Mouse (Mus musculus): Measurements from ENCODE around the gene Ric3.
A peak's percentile ranks its signal among the peaks of the same experiment; 100 is the strongest.
"Not testable (repeated sequence)": the region's sequence is repeated elsewhere in the genome, so short reads cannot be mapped to it uniquely, and the experiment has no call there.

Ric3 gene

DNA sequence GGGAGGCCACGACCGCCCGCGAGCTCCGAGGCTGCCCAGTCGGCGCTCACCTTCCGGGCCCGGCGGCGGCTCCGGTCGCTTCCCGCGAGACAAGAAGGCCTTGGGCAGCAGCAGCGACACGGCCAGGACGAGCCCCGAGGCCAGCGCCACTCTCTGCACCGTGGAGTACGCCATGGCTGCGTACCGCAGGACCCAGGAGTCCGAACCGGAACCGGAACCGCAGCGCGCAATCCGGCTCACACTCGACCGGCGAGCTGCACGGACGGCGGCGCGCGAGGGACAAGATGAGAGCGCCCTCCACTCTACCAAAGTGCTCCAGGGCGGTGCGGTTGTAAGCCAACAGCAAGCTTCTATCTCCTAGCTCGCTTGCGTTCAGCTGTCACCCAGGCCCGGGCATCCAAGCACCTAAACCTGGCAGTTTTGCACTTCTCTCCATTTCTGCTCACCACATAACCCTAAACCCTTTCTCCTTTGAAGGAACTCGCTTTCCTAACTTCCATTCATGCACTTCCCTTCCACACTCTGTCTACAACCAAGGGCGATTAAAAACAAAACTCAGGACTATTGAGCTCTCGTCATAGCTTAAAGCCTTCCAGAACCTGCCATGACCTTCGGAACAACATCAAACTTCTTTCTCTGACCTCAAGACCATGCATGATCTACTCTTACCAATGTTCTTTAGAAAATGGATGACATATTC is at the start of gene Ric3:
Gene Ric3 (minus strand): TSS at position 219 of the 700 bp plus-strand sequence.
- DNase-seq: peak; percentile 92 to 94

DNA sequence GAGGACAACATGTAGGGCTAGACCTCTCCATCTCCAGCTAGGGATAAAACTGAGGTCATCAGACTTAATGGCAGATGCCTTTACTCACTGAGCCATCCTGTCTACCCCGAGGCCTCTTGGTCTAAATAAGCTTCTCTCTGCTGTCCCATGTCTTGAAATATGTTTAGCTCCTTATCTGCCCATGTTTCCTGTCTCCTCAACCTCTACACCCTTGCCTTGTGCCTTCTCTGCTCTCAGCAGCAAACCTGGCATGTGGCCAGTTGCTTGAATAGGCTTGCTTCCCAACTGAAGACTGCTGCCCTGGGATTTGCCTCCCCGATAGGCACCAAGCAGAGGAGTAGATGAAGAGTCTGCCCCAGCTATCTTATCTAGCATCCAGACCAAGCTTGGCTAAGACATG is 48.4 kb upstream of the Ric3 start:
- peak in 1 of 2 experiments; percentile 53 for DNase-seq

DNA sequence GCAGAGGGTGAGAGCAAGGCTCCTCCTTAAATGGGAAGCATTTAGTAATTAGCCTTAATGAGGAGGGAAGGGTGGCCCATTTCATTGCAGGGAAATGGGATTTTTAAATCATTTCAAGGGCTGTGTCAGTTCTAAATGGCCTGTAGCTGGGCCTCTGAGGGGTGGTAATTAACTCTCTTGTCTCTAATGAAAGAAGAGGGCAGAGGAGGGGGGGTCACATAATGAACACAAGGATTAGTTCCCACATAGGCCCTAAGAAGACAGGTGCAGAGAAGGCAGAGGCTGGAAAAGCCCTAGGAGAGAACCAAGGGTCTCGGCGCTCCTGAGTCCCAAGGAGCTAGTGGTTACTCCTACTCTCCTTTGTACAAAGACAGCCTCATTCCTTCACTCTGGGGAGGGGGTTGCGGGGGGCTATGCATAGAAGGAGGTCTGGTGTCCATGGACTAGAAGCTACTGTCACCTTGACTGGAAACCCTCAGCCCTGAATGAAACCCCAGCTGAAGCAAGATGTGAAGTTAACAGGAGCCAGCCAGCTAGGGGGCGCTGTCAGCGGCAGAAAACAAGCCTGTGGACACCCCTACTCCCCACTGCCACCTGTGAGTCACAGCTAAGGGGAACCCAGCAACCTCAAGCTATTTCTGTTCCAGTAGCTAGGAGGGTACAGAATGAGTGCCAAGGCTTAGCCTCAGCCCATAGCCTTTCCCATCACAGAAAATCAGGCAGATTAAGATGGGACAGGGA is 47.0 kb upstream of the Ric3 start:
- DNase-seq: no peak

- no peak for DNase-seq
These were observed 46.3 kb upstream of the Ric3 start for GRCm38 (mm10) chr7:109129442-109129841.

- DNase-seq: peak in 1 of 2 experiments; percentile 22
These were observed 32.8 kb upstream of the Ric3 start for GRCm38 (mm10) chr7:109115929-109116328.

GRCm38 (mm10) chr7:109115488-109115887 is 32.4 kb upstream of the Ric3 start:
- DNase-seq: not testable (repeated sequence)

DNA sequence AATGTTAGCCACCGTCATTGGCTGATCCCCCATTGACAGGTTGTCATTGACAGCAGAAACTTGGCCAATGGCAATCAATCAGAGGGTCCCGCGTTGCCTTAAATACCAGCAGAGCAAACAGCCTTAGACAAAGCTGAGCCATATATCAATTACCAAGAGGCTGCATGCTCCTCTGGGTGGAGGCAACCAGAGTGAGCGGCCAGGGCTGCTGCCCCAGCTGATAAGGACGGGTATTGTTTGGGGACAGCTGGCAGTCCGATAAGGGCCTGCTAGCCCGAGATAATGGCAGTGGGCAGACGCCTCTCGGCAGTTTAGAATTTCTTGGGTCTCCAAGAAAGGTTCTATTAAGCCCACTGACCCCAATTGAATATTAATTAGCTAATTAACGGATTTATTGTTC is 31.8 kb upstream of the Ric3 start:
- DNase-seq: no peak

GRCm38 (mm10) chr7:109111000-109111399 is 27.9 kb upstream of the Ric3 start:
- peak; percentile 55 to 77 for DNase-seq

GRCm38 (mm10) chr7:109104894-109105293 is 21.8 kb upstream of the Ric3 start:
- DNase-seq: no peak

- no peak for DNase-seq
These were observed 18.0 kb upstream of the Ric3 start for GRCm38 (mm10) chr7:109101167-109101566.

- peak; percentile 84 to 87 for DNase-seq
These were observed 15.3 kb upstream of the Ric3 start for GRCm38 (mm10) chr7:109098145-109099018.

DNA sequence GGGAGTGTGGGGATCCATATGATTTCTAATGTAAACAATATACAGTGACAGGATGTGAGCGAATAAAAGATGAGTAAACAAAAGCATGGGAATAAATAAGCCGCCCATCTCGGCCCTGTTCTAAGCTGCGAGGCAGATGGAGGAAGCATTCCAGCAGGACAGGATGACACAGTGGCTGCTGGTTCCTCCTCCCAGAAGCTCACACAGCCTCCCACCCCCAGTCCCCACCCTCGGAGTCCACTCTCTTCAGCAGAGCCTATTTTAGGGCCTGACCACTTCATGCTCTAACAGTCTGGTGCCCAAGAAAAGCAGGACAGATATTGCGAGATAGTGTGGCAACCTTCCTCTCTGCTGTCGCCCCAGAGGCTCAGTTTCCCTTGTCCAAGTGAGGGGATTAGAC is 14.1 kb upstream of the Ric3 start:
- DNase-seq: no peak

GRCm38 (mm10) chr7:109096618-109097017 is 13.5 kb upstream of the Ric3 start:
- DNase-seq: no peak

- DNase-seq: no peak
These were observed 11.2 kb upstream of the Ric3 start for GRCm38 (mm10) chr7:109094294-109094693.

DNA sequence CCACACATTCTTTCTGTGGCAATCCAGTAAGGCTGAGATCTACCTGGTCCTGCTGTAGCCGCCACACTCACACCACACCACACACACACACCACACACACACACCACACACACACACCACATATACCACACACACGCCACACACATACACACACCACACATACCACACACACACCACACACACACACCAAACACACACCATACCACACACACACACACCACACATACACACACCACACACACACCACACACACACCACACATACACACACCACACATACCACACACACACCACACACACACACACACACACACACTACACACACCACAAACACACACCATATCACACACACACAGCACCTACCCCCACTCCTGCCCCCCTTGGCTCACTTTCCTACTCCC is 8.2 kb upstream of the Ric3 start:
- DNase-seq: not testable (repeated sequence)

- DNase-seq: no peak
These were observed 3.8 kb upstream of the Ric3 start for GRCm38 (mm10) chr7:109086946-109087345.

GRCm38 (mm10) chr7:109083813-109084184 is 668 bp upstream of the Ric3 start:
- DNase-seq: peak; percentile 53 to 60

- no peak for DNase-seq
These were observed 640 bp downstream of the Ric3 start for GRCm38 (mm10) chr7:109082269-109083112.

DNA sequence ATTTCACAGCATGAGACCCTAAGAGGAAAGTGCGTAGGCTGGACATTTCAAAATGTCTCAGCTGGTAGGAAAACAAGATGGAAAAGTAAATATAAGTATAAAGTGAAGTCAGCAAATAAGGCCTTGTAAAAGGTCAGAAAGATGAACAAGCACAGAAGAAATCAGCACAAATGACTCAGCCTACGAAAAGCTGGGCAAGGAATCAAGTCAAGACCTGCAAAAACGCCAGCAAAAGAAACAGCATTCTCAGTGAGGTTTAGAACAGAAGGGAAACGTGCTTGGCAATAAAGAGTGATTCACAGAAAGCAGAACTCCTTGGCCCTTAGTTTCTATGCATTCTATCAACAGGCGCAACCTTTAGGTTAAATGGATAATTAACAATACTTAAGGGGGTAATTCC is 10.8 kb downstream of the Ric3 start:
- no peak for DNase-seq

DNA sequence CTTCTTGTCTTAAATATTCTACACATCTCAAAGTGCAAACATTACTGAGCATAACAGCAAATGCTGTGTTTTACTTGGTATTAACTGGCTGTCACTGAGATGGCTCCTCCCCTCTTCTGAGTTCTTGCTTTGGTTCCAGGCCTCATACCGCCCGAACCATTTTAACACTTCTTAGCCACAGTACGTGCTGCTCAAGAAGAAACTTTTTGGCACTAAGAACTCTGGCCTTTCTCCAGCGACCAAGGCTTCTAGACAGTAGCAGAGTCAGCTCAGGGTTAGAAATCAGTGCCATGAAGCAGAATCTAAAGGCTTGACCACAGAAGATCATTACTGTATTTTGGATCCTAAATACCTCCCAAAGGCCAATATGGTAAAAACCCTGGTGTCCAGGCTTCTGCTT is 13.5 kb downstream of the Ric3 start:
- peak; percentile 49 to 59 for DNase-seq

DNA sequence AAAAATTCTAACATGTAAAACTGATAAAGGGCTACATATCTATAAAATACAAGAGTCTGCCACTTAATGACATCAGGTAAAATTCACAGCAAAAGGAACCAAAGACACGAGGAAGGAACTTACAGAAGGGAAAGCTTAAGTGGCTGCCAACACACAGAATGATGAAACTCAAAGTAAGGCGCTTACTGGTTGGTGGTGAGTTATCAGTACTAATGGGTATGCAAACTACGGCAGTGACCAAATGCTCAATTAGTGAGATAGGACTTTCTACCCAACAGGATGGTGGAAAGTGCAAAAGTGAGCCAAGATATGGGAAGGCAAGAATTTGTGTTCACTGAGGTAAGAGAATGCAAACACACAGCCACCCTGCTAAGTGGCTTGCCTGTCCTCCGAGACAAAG is 23.6 kb downstream of the Ric3 start:
- DNase-seq: no peak

DNA sequence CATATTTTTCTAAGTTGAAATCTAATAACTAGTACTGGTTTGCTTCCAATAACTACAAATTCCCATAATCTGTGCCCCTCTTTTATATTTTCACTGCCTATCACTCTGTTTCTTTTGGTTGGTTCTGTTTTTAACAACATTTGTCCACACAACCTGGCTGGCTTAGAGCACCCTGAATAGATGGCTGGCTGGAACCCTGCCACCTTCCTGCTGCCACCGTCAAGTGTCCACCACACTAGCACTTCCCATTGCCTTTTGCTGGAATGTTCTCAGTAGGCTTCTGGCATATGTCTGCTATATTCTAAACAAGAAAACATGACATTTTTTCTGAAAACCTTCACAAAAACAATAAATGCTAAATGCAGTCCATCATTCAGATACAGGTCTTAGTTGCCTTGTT is 32.3 kb downstream of the Ric3 start:
- peak; percentile 78 to 84 for DNase-seq

Measured in cerebellum, postnatal 10 days (tissue).